Mouse (Mus musculus) kidney, embryonic 16.5 days (tissue): ENCODE measurements around the gene Ctnnbip1. TPM values are rescaled to one million over a fixed set of nuclear protein-coding genes. Genes with fewer than 3 reads are reported as not detected.

Source experiments
- ATAC-seq: fragments of 200-750 bp; cut with Nextera tagmentation; 2 replicates; pipeline ENCODE4 v1.8.0; 2017; ENCODE audit warnings: moderate TSS enrichment; ENCODE audit not compliant: low FRiP score, low TSS enrichment
- H3K27ac ChIP-seq: fragments of 300-500 bp; sonication (generic); 2 replicates; pipeline ENCODE4 v1.5.1; 2014; ENCODE audit warnings: low read length
- H3K27me3 ChIP-seq: fragments of 300-500 bp; sonication (generic); 2 replicates; pipeline ENCODE4 v1.6.1; 2014; ENCODE audit warnings: low read length, control low read depth, mixed read lengths; ENCODE audit not compliant: insufficient read depth
- H3K36me3 ChIP-seq: fragments of 300-500 bp; sonication (generic); 2 replicates; pipeline ENCODE4 v1.6.1; 2014; ENCODE audit warnings: low read length, control low read depth, mixed read lengths; ENCODE audit not compliant: insufficient read depth
- H3K4me1 ChIP-seq: fragments of 300-500 bp; sonication (generic); 2 replicates; pipeline ENCODE4 v1.6.1; 2014; ENCODE audit warnings: low read length, control low read depth, mixed read lengths; ENCODE audit not compliant: insufficient read depth
- H3K4me2 ChIP-seq: fragments of 300-500 bp; sonication (generic); replicated peaks from 2 replicates; pipeline ENCODE4 v1.6.1; 2014; ENCODE audit warnings: low read depth, low read length
- H3K4me3 ChIP-seq: fragments of 300-500 bp; sonication (generic); 2 replicates; pipeline ENCODE4 v1.5.1; 2014; ENCODE audit warnings: mild to moderate bottlenecking, low read length
- H3K9ac ChIP-seq: fragments of 300-500 bp; sonication (generic); replicated peaks from 2 replicates; pipeline ENCODE4 v1.6.1; 2014; ENCODE audit warnings: low read length
- H3K9me3 ChIP-seq: fragments of 300-500 bp; sonication (generic); 2 replicates; pipeline ENCODE4 v1.6.1; 2016; ENCODE audit warnings: low read length, control low read depth
- WGBS: fragments of 180-500 bp; shearing (Covaris S2); extraction: QIAGEN DNeasy Blood & Tissue Kit; methylation state at CpG from one replicate; pipeline ENCODE4 v1.1.7; 2014; 5-methylcytosine and 5-hydroxymethylcytosine counted together
- polyA plus RNA-seq: library from polyadenylated mRNA; unstranded; fragments of >200 nt; fragmentation: Nextera tagmentation; extraction: Ambion mirVana; gene quantifications from 2 replicates; pipeline ENCODE4 v1.2.1, GENCODE M21; 2015

Gene Ctnnbip1
- polyA plus RNA-seq, 1 experiment from 2014 or later = 57.4 TPM

GRCm38 (mm10) chr4:149567432-149568026 lies 49.5 kb downstream of the Ctnnbip1 start:
- 36% methylated on average over 8 of the region's 8 CpGs for WGBS
- no peak for ATAC-seq
- Histone ChIP-seq H3K9ac (no peak overlapping the region), H3K9me3 (no peaks in the 10 kb centered on the region), H3K36me3 (no peaks in the 10 kb centered on the region), H3K27ac (peak overlapping the region; percentile 48), H3K27me3 (no peaks in the 10 kb centered on the region), H3K4me2 (no peak overlapping the region), H3K4me1 (peaks cover 35% of the 10 kb centered on the region), H3K4me3 (no peak overlapping the region)

GRCm38 (mm10) chr4:149568622-149569021 lies 50.6 kb downstream of the Ctnnbip1 start:
- Histone ChIP-seq H3K4me1 (peaks cover 28% of the 10 kb centered on the region), H3K36me3 (no peaks in the 10 kb centered on the region), H3K4me2 (no peak overlapping the region), H3K4me3 (no peak overlapping the region), H3K27me3 (no peaks in the 10 kb centered on the region), H3K9me3 (no peaks in the 10 kb centered on the region), H3K27ac (no peak overlapping the region), H3K9ac (no peak overlapping the region)
- 63% methylated on average over 6 of the region's 6 CpGs for WGBS
- ATAC-seq = no peak

GRCm38 (mm10) chr4:149569781-149570497 lies 51.9 kb downstream of the Ctnnbip1 start:
- Histone ChIP-seq H3K4me3 (no peak overlapping the region), H3K36me3 (no peaks in the 10 kb centered on the region), H3K4me1 (peaks cover 16% of the 10 kb centered on the region), H3K27me3 (no peaks in the 10 kb centered on the region), H3K9ac (no peak overlapping the region), H3K27ac (no peak overlapping the region), H3K4me2 (no peak overlapping the region), H3K9me3 (no peaks in the 10 kb centered on the region)
- ATAC-seq = no peak
- WGBS = 80% methylated on average over 6 of the region's 6 CpGs

GRCm38 (mm10) chr4:149570498-149570863 lies 52.4 kb downstream of the Ctnnbip1 start:
- WGBS = 80% methylated on average over 4 of the region's 4 CpGs
- Histone ChIP-seq H3K36me3 (no peaks in the 10 kb centered on the region), H3K4me2 (no peak overlapping the region), H3K4me3 (no peak overlapping the region), H3K27me3 (no peaks in the 10 kb centered on the region), H3K9ac (no peak overlapping the region), H3K27ac (no peak overlapping the region), H3K4me1 (peaks cover 16% of the 10 kb centered on the region), H3K9me3 (no peaks in the 10 kb centered on the region)
- no peak for ATAC-seq

- Histone ChIP-seq H3K4me3 (no peak overlapping the region), H3K9ac (no peak overlapping the region), H3K9me3 (no peaks in the 10 kb centered on the region), H3K36me3 (no peaks in the 10 kb centered on the region), H3K27ac (peak overlapping the region; percentile 29; the same call in 1 of the 2 replicates), H3K4me2 (no peak overlapping the region), H3K27me3 (no peaks in the 10 kb centered on the region), H3K4me1 (peaks cover 16% of the 10 kb centered on the region)
- no peak for ATAC-seq
- 44% methylated on average over 5 of the region's 5 CpGs for WGBS
These were observed 53.2 kb downstream of the Ctnnbip1 start for GRCm38 (mm10) chr4:149571209-149571608.

GRCm38 (mm10) chr4:149571651-149572149 lies 53.7 kb downstream of the Ctnnbip1 start:
- no peaks in the 10 kb centered on the region for H3K27me3 ChIP-seq
- H3K36me3 ChIP-seq = no peaks in the 10 kb centered on the region
- peak; percentile 27; the same call in 1 of the 2 replicates for ATAC-seq
- 48% methylated on average over 8 of the region's 8 CpGs for WGBS
- peak overlapping the region; percentile 29; the same call in 1 of the 2 replicates for H3K27ac ChIP-seq
- no peak overlapping the region for H3K9ac ChIP-seq
- H3K4me2 ChIP-seq = no peak overlapping the region
- H3K4me1 ChIP-seq = peaks cover 16% of the 10 kb centered on the region
- H3K9me3 ChIP-seq = no peaks in the 10 kb centered on the region
- no peak overlapping the region for H3K4me3 ChIP-seq

- no peak overlapping the region for H3K4me3 ChIP-seq
- H3K4me2 ChIP-seq = no peak overlapping the region
- no peaks in the 10 kb centered on the region for H3K36me3 ChIP-seq
- ATAC-seq = no peak
- H3K27ac ChIP-seq = 0 out of 2 replicates have a peak overlapping the region, but pooled peaks have one; percentile 30
- no peak overlapping the region for H3K9ac ChIP-seq
- H3K27me3 ChIP-seq = no peaks in the 10 kb centered on the region
- H3K9me3 ChIP-seq = no peaks in the 10 kb centered on the region
- 42% methylated on average over 6 of the region's 9 CpGs for WGBS
- H3K4me1 ChIP-seq = peaks cover 13% of the 10 kb centered on the region
These were observed 54.4 kb downstream of the Ctnnbip1 start for GRCm38 (mm10) chr4:149572446-149572845.

GRCm38 (mm10) chr4:149572851-149573250 lies 54.8 kb downstream of the Ctnnbip1 start:
- WGBS = 68% methylated on average over 8 of the region's 8 CpGs
- H3K4me1 ChIP-seq = peaks cover 13% of the 10 kb centered on the region
- H3K9ac ChIP-seq = no peak overlapping the region
- H3K27me3 ChIP-seq = no peaks in the 10 kb centered on the region
- no peak for ATAC-seq
- no peak overlapping the region for H3K4me3 ChIP-seq
- peak overlapping the region; percentile 26; the same call in 1 of the 2 replicates for H3K27ac ChIP-seq
- no peak overlapping the region for H3K4me2 ChIP-seq
- H3K36me3 ChIP-seq = no peaks in the 10 kb centered on the region
- no peaks in the 10 kb centered on the region for H3K9me3 ChIP-seq

GRCm38 (mm10) chr4:149574391-149574821 lies 56.4 kb downstream of the Ctnnbip1 start:
- Histone ChIP-seq H3K27ac (no peak overlapping the region), H3K9ac (no peak overlapping the region), H3K4me3 (no peak overlapping the region), H3K4me2 (no peak overlapping the region), H3K36me3 (no peaks in the 10 kb centered on the region), H3K4me1 (peaks cover 13% of the 10 kb centered on the region), H3K9me3 (no peaks in the 10 kb centered on the region), H3K27me3 (no peaks in the 10 kb centered on the region)
- WGBS = 63% methylated on average over 14 of the region's 14 CpGs
- no peak for ATAC-seq

- no peak overlapping the region for H3K9ac ChIP-seq
- WGBS = 90% methylated on average over 9 of the region's 9 CpGs
- peaks cover 11% of the 10 kb centered on the region for H3K4me1 ChIP-seq
- no peak overlapping the region for H3K4me2 ChIP-seq
- H3K36me3 ChIP-seq = no peaks in the 10 kb centered on the region
- no peaks in the 10 kb centered on the region for H3K9me3 ChIP-seq
- no peaks in the 10 kb centered on the region for H3K27me3 ChIP-seq
- H3K27ac ChIP-seq = no peak overlapping the region
- ATAC-seq = no peak
- H3K4me3 ChIP-seq = no peak overlapping the region
These were observed 58.0 kb downstream of the Ctnnbip1 start for GRCm38 (mm10) chr4:149576061-149576460.
